Mouse (Mus musculus): ENCODE data around the gene Fcgr2b.

DNA sequence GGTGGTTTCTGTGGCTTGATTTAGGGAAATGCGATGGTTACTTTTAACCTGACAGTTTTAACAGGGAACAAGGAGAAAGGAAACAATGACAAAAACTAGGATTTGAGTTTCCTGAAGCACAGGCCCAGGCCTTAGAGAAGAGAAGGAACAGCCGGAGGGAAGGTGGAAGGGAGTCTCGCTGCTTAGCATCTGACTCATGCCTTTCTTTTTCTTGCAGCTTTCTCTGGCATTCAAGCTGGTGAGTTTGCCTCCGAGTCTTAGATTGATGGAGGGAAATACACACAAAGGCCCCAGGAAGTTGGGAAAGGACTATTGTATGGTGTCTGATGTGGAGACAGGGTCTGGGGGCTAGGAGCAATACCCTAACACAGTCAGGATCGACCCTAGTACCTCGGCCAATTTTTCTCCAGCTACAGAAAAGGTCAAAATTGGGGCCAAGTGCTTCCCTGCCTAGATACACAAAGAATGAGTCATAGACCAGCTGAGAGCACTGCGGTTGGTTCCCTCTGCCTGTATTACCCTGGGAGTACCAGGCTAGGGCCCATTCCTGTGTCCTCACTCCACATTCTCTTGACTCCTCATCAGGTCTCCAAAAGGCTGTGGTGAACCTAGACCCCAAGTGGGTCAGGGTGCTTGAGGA, 43.1 kb upstream of the Fcgr2b start:
- TF ChIP-seq CTCF (IDR thresholded peaks at IDR 0.05; ENCODE audit: insufficient read depth, low read length) (no peak), POLR2A (IDR thresholded peaks at IDR 0.05; ENCODE audit: borderline replicate concordance, extremely low read depth, low read depth, low read length) (no peak)
